Mouse (Mus musculus) small intestine, adult 2 months (tissue): ENCODE data around the gene Slc2a13.

Experiments used
- CTCF ChIP-seq: fragments of 200-500 bp; IDR thresholded peaks from 2 replicates; pipeline ENCODE4 v1.5.1; 2012; ENCODE audit warnings: low read depth, mild to moderate bottlenecking, control low read depth, inconsistent platforms, low read length, moderate library complexity, mixed read lengths; ENCODE audit not compliant: insufficient replicate concordance, insufficient read length; ENCODE audit errors: extremely low read depth
- POLR2A ChIP-seq: fragments of 200-500 bp; IDR thresholded peaks from 2 replicates; pipeline ENCODE4 v1.6.1; 2012; ENCODE audit warnings: low read depth, mild to moderate bottlenecking, control low read depth, inconsistent platforms, low read length, moderate library complexity

GRCm38 (mm10) chr15:91373203-91373584 is 199.9 kb downstream of the Slc2a13 start:
- no peak for TF ChIP-seq POLR2A
- TF ChIP-seq CTCF: no peak
